Mouse (Mus musculus) right cerebral cortex, postnatal 14 days (tissue): ENCODE measurements around the gene Krtap4-2.
A peak's percentile ranks its signal among the peaks of the same experiment; 100 is the strongest.

ENCODE experiments used
- DNase-seq: peaks from one replicate; pipeline ENCODE4 v3.0.0; 2022

Gene Krtap4-2

GRCm38 (mm10) chr11:99585096-99585495, 49.8 kb downstream of the Krtap4-2 start:
- DNase-seq, result peak; percentile 21
